Mouse (Mus musculus) hindbrain, embryonic 15.5 days (tissue): Measurements from ENCODE around the gene Slc7a8. TPM values are rescaled to one million over a fixed set of nuclear protein-coding genes. Genes with fewer than 3 reads are reported as not detected.

ENCODE experiments used
- ATAC-seq: fragments of 200-750 bp; cut with Nextera tagmentation; 2 replicates; pipeline ENCODE4 v1.8.0; 2017; ENCODE audit warnings: low read depth, moderate number of reproducible peaks, moderate TSS enrichment; ENCODE audit not compliant: low FRiP score
- H3K27ac ChIP-seq: fragments of 300-500 bp; sonication (generic); replicated peaks from 2 replicates; pipeline ENCODE4 v1.5.1; 2015; ENCODE audit warnings: mild to moderate bottlenecking, inconsistent platforms
- H3K27me3 ChIP-seq: fragments of 300-500 bp; sonication (generic); 2 replicates; pipeline ENCODE4 v1.6.1; 2015; ENCODE audit warnings: control low read depth, inconsistent platforms
- H3K36me3 ChIP-seq: fragments of 300-500 bp; sonication (generic); 2 replicates; pipeline ENCODE4 v1.6.1; 2015; ENCODE audit warnings: control low read depth, inconsistent platforms
- H3K4me1 ChIP-seq: fragments of 300-500 bp; sonication (generic); replicated peaks from 2 replicates; pipeline ENCODE4 v1.6.1; 2015; ENCODE audit warnings: control low read depth, inconsistent platforms
- H3K4me2 ChIP-seq: fragments of 300-500 bp; sonication (generic); 2 replicates; pipeline ENCODE4 v1.6.1; 2015; ENCODE audit warnings: moderate library complexity, mild to moderate bottlenecking, inconsistent platforms
- H3K4me3 ChIP-seq: fragments of 300-500 bp; sonication (generic); 2 replicates; pipeline ENCODE4 v1.5.1; 2015; ENCODE audit warnings: mild to moderate bottlenecking, inconsistent platforms
- H3K9ac ChIP-seq: fragments of 300-500 bp; sonication (generic); 2 replicates; pipeline ENCODE4 v1.6.1; 2015; ENCODE audit warnings: inconsistent platforms
- H3K9me3 ChIP-seq: fragments of 300-500 bp; sonication (generic); 2 replicates; pipeline ENCODE4 v1.6.1; 2016; ENCODE audit warnings: control low read depth, inconsistent platforms
- WGBS: fragments of 180-500 bp; shearing (Covaris S2); methylation state at CpG from one replicate; pipeline ENCODE4 v1.1.7; 2015; 5-methylcytosine and 5-hydroxymethylcytosine counted together
- polyA plus RNA-seq: library from polyadenylated mRNA; unstranded; fragments of >200 nt; fragmentation: Nextera tagmentation; extraction: Ambion mirVana; gene quantifications from 2 replicates; pipeline ENCODE4 v1.2.1, GENCODE M21; 2015

Gene Slc7a8
- polyA plus RNA-seq = 8.0 and 9.1 TPM in 2 replicates

DNA sequence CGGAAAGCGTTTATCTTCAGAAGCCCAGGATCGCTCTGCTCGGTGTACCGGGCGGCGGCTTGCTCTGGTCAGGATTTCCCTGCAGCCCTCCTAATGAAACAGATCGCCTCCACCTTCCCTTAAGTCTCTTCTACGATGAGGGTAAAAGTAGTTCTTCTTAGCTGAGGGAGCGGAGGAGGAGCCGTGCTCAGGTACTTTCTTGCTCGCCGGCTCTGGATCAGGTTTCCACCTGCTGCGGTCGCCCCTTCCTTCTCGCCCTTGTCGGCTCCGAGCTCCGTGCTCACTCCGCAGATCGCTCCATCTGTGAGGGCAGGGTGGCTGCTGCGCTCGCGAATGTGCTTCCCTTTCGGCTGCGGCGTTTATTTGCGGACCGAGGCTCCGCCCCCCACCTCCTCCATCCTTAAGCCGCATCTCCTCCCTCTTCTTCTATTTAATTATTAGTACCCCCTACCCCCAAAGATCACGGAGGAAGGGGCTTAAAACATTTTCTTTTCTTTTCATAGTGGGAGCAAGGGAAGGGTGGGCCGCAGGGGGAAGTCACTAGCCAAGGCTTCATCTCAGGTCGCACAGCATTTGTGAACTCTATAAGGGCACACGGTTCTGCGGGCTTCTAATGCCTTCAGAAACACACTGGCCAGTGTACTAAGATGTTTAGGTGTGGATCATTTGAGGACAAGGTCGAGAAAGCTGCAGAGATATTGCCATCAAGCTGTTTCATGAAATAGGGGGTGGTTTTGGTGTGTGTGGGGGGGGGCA is at the start of gene Slc7a8:
Gene Slc7a8, minus strand, starts transcription at position 337 of the 756 bp plus-strand sequence.
- H3K4me1 ChIP-seq = peaks cover 10% of the 10 kb centered on the region
- H3K9me3 ChIP-seq = no peaks in the 10 kb centered on the region
- WGBS = 1% methylated on average over 37 of the region's 37 CpGs
- peak within 1 kb of the TSS; percentile 80 for H3K27ac ChIP-seq
- peak within 1 kb of the TSS; percentile 56 for H3K4me3 ChIP-seq
- 0 out of 2 replicates have a peak, but pooled peaks cover 5% of the 10 kb centered on the region for H3K27me3 ChIP-seq
- H3K36me3 ChIP-seq = no peaks in the 10 kb centered on the region
- peak; percentile 87 for ATAC-seq
- H3K4me2 ChIP-seq = peak within 1 kb of the TSS; percentile 86
- peak within 1 kb of the TSS; percentile 56 for H3K9ac ChIP-seq

DNA sequence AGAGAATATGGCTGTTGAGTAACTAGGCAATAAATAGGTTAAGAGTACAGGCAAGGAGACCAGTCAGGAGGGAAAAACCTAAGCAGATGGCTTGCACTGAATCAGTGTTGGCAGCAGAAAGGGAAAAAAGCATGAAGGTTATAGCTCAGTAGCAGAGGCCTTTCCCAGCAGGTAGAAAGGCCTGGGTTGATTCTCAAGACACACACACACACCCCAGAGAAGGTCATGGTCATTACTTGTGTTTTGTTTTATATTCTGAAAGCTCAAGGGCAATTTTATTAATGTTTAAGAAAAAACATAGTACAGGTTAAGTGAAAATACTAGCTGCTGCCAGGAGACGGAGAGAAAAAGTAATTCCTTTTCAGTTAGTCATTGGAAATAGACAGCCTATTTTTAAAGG is 42.0 kb upstream of the Slc7a8 start:
- WGBS = 88% methylated on average over 1 of the region's 1 CpGs
- no peaks in the 10 kb centered on the region for H3K4me1 ChIP-seq
- ATAC-seq = no peak
- H3K4me2 ChIP-seq = no peak overlapping the region
- H3K27ac ChIP-seq = no peak overlapping the region
- no peaks in the 10 kb centered on the region for H3K36me3 ChIP-seq
- H3K4me3 ChIP-seq = no peak overlapping the region
- no peaks in the 10 kb centered on the region for H3K9me3 ChIP-seq
- no peak overlapping the region for H3K9ac ChIP-seq
- no peaks in the 10 kb centered on the region for H3K27me3 ChIP-seq

GRCm38 (mm10) chr14:54822301-54822700 is 40.6 kb upstream of the Slc7a8 start:
- Histone ChIP-seq H3K9ac (no peak overlapping the region), H3K4me1 (no peaks in the 10 kb centered on the region), H3K4me2 (no peak overlapping the region), H3K36me3 (no peaks in the 10 kb centered on the region), H3K27me3 (no peaks in the 10 kb centered on the region), H3K27ac (no peak overlapping the region), H3K4me3 (no peak overlapping the region), H3K9me3 (no peaks in the 10 kb centered on the region)
- ATAC-seq = no peak
- 85% methylated on average over 2 of the region's 2 CpGs for WGBS

DNA sequence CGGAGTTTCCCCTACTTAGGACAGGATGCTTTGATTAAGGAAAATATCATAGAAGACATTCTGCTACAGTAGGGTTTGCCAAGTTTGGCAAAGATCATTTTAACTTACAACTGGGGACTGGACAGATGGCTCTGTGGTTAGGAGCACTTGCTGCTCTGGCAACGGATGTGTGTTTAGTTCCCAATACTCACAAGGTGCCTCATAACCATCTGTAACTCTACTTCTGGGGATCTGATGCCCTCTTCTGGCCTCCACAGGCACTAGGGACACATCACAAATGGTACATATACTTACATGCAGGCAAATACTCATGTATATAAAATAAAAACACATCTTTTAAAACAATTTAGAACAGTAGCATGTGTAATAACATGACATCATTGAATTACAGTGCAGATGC is 36.0 kb upstream of the Slc7a8 start:
- WGBS = 47% methylated on average over 2 of the region's 2 CpGs
- no peak for ATAC-seq

DNA sequence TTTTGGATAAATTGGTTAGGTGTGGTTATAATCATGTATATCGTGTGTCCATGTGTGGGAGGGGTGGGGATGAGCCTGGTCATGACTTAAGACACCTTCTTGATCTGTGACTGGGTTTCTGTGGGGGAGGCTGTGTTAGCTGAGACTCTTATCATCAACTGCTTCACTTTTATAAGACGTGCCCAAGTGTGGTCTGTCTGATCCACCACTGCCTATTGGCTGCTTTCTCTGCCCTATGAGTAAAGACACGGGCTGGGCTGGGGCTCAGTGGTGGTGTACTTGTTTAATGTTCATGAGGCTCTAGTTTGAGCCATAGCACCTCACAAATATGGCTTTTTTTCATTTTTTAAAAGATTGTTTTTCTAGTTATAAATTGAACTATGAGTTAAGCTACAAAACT is 34.0 kb upstream of the Slc7a8 start:
- Histone ChIP-seq H3K27me3 (no peaks in the 10 kb centered on the region), H3K4me1 (no peaks in the 10 kb centered on the region), H3K4me2 (no peak overlapping the region), H3K9ac (no peak overlapping the region), H3K36me3 (no peaks in the 10 kb centered on the region), H3K9me3 (no peaks in the 10 kb centered on the region), H3K27ac (no peak overlapping the region), H3K4me3 (no peak overlapping the region)
- 70% methylated on average over 3 of the region's 3 CpGs for WGBS
- no peak for ATAC-seq

More for the DNA sequence above, 36.0 kb upstream of the Slc7a8 start:
- Histone ChIP-seq H3K27ac (no peak overlapping the region), H3K9ac (no peak overlapping the region), H3K27me3 (no peaks in the 10 kb centered on the region), H3K4me1 (no peaks in the 10 kb centered on the region), H3K4me3 (no peak overlapping the region), H3K36me3 (no peaks in the 10 kb centered on the region), H3K9me3 (no peaks in the 10 kb centered on the region), H3K4me2 (no peak overlapping the region)

GRCm38 (mm10) chr14:54813991-54814390 is 32.2 kb upstream of the Slc7a8 start, which contains the start of gene Rnf212b:
Rnf212b (plus strand) TSS chr14:54814141.
- no peaks in the 10 kb centered on the region for H3K9me3 ChIP-seq
- no peaks in the 10 kb centered on the region for H3K36me3 ChIP-seq
- H3K27me3 ChIP-seq = no peaks in the 10 kb centered on the region
- no peaks in the 10 kb centered on the region for H3K4me1 ChIP-seq
- H3K4me2 ChIP-seq = no peak within 1 kb of the TSS
- WGBS = 82% methylated on average over 29 of the region's 29 CpGs
- H3K4me3 ChIP-seq = no peak within 1 kb of the TSS
- H3K27ac ChIP-seq = no peak within 1 kb of the TSS
- no peak within 1 kb of the TSS for H3K9ac ChIP-seq
- no peak for ATAC-seq

DNA sequence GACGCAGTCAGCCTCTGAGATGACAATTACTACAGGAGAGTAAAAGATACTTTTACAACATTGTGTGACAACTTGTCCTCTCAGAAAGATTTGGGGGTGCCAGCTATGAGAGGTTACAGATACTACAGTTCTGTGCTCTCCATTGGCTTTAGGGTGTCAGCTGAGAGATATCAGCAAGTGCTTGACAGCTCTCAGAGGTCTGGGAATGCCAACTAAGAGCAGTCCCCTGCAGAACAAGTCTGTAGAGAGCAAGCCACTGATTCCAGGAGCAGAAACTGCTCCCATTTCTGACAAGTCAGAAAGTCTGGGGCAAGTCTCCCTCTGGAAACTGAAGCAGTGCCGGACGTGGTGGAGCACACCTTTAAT is 27.9 kb upstream of the Slc7a8 start:
- Histone ChIP-seq H3K27me3 (no peaks in the 10 kb centered on the region), H3K4me2 (no peak overlapping the region), H3K4me1 (no peaks in the 10 kb centered on the region), H3K27ac (no peak overlapping the region), H3K9ac (no peak overlapping the region), H3K36me3 (no peaks in the 10 kb centered on the region), H3K9me3 (no peaks in the 10 kb centered on the region), H3K4me3 (no peak overlapping the region)
- 91% methylated on average over 3 of the region's 3 CpGs for WGBS
- no peak for ATAC-seq

GRCm38 (mm10) chr14:54808718-54809667 is 27.2 kb upstream of the Slc7a8 start:
- H3K36me3 ChIP-seq = no peaks in the 10 kb centered on the region
- ATAC-seq = no peak

DNA sequence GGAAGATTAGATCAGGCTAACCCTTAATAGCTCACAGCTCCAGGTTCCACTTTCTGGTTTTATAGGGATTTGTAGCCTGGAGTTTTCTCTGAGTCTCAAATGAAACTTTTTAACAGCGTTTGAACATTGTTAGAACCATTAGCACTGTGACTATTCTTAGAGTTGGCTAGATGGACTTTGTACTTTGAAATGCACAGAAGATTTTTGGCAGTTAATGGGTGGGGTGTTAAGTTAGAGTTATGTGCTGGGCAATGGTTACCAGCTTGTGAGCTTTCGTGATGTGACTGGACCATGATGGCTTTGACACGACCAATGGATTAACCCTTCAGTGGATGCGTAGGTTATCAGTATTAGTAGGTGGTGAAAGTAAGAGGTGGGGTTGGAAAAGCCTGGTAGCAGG is 24.4 kb upstream of the Slc7a8 start:
- Histone ChIP-seq H3K9ac (no peak overlapping the region), H3K36me3 (no peaks in the 10 kb centered on the region), H3K4me1 (no peaks in the 10 kb centered on the region), H3K9me3 (no peaks in the 10 kb centered on the region), H3K4me3 (no peak overlapping the region), H3K27me3 (no peaks in the 10 kb centered on the region), H3K4me2 (no peak overlapping the region), H3K27ac (no peak overlapping the region)
- ATAC-seq = no peak
- WGBS = 87% methylated on average over 4 of the region's 4 CpGs

More at GRCm38 (mm10) chr14:54808718-54809667, 27.2 kb upstream of the Slc7a8 start:
- no peak overlapping the region for H3K27ac ChIP-seq
- no peaks in the 10 kb centered on the region for H3K27me3 ChIP-seq
- H3K9ac ChIP-seq = no peak overlapping the region
- WGBS = 81% methylated on average over 4 of the region's 4 CpGs
- no peaks in the 10 kb centered on the region for H3K4me1 ChIP-seq
- H3K4me2 ChIP-seq = no peak overlapping the region
- H3K9me3 ChIP-seq = no peaks in the 10 kb centered on the region
- no peak overlapping the region for H3K4me3 ChIP-seq

GRCm38 (mm10) chr14:54802428-54802827 is 20.7 kb upstream of the Slc7a8 start:
- no peaks in the 10 kb centered on the region for H3K36me3 ChIP-seq
- 89% methylated on average over 4 of the region's 4 CpGs for WGBS
- no peaks in the 10 kb centered on the region for H3K9me3 ChIP-seq
- no peaks in the 10 kb centered on the region for H3K27me3 ChIP-seq
- H3K27ac ChIP-seq = no peak overlapping the region
- H3K9ac ChIP-seq = no peak overlapping the region
- H3K4me3 ChIP-seq = no peak overlapping the region
- ATAC-seq = no peak
- H3K4me1 ChIP-seq = no peaks in the 10 kb centered on the region
- no peak overlapping the region for H3K4me2 ChIP-seq

DNA sequence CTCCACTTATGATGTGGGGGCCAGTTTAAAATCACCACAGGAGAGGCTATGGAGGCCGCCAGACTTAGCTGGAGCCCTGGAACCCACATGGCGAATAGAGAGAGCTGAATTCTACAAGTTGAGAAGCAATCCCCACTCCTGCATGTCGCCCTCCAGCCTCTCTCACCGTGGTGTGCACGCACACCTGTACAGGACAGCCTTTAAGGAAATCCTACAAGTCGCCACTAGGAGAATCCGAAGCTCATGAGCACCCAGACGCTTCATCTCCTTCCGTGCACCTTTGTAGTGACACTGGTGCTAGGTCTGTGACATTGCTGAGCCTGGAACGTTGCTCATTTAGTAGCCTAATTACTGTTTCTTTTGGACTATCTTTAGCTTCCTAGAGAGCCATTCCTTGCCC is 17.9 kb upstream of the Slc7a8 start:
- no peaks in the 10 kb centered on the region for H3K9me3 ChIP-seq
- H3K36me3 ChIP-seq = no peaks in the 10 kb centered on the region
- H3K4me1 ChIP-seq = no peaks in the 10 kb centered on the region
- H3K27ac ChIP-seq = no peak overlapping the region
- H3K4me3 ChIP-seq = no peak overlapping the region
- no peak overlapping the region for H3K4me2 ChIP-seq
- 61% methylated on average over 10 of the region's 10 CpGs for WGBS
- no peak for ATAC-seq
- no peaks in the 10 kb centered on the region for H3K27me3 ChIP-seq
- H3K9ac ChIP-seq = no peak overlapping the region

GRCm38 (mm10) chr14:54796760-54797159 is 15.0 kb upstream of the Slc7a8 start:
- Histone ChIP-seq H3K4me2 (no peak overlapping the region), H3K27me3 (no peaks in the 10 kb centered on the region), H3K9me3 (no peaks in the 10 kb centered on the region), H3K36me3 (no peaks in the 10 kb centered on the region), H3K4me3 (no peak overlapping the region), H3K27ac (no peak overlapping the region), H3K4me1 (no peaks in the 10 kb centered on the region), H3K9ac (no peak overlapping the region)
- no peak for ATAC-seq
- 94% methylated on average over 15 of the region's 15 CpGs for WGBS
